Mouse (Mus musculus): Measurements from ENCODE around the gene Kcnmb4.

Gene Kcnmb4

DNA sequence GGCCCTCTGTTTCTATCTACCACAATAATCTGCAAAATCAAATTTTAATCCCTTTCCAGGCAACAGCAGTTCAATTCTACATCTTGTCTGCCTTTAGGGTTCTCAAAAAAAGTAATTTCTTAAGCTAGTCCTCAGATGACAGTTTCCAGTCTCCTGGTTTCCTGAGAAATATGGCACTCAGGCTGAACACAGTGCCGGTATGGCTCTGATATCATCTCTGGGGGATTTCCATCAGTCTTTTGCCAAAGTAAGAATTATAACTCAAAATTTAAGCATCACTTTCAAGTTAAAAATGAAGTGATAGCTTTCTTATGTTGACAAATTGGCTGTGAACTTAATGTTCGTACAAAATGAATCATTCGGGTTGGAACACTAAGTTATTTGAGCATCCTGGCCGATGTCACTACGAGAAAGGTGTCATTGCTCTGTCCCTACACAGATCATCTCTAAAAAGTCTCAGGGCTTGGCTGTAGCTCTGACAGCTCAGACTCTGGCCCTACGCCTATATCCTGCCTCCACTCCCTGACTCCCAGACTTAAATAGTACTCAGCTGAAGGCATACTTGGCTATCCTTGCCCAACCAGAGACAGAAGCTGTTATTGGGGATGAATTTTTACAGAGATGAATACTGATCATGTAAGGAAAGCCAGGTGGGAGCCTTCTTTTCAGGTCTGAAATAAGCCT lies 70.8 kb downstream of the Kcnmb4 start:
- DNase-seq (ENCODE audit: low spot score), result no peak

DNA sequence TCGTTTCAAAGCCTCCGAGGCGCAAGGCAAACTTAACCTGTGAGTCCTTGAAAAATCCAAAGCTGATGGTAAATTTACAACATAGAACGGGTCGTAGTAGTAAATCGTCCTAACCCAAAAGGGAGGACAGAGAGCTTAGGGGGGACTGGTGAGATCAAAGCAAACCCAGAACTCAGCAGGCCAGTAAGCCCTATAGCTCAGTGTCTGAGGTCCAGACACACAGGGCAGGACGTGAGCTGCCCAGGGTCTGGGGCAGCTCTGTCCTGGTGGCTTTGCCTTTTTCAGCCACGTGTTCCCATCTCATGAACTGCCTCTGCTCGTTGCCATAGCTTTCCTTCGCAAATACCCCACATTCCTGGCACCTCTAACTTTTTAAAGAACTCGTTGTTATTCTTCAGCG lies 75.7 kb downstream of the Kcnmb4 start:
- no peak for DNase-seq (ENCODE audit: low spot score)

DNA sequence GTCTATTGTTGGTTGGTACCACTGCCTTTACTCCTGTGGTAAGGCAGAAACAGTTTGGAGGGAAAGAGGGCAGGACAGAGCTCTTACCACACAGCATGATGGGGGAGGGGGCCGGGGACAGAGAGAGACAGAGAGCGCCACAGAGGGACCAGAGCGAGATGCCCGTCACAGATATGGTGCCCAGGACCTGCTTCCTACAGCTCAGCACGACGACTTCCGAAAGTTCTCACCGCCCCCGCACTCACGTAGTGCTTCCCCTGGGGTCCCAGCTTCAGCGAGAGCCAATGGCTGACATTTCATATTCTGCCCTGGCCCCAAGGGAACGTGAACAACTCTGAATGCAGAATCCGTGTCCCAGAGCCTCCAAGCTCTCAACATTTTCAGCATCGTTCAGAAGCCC lies 76.1 kb downstream of the Kcnmb4 start:
- no peak for DNase-seq (ENCODE audit: low spot score)

DNA sequence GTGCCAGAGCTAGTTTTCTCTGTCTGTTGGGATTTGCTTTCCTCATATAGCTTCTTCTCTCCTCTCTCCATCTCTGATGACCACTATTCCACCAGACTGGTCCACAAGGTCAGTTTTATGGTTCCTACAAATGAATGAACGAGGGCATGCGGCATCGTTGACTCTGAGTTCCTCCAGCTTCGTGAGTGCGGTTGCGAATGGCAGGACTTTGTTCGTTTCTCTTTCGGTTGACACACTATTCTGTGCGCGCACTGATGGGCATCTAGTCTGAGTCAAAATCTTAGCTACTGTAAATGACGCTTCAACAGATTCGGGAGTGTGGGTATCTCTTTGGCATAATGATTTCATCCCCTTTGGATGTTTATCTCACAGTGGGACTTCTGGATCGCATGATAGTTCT lies 76.7 kb downstream of the Kcnmb4 start:
- DNase-seq (ENCODE audit: low spot score), result no peak

DNA sequence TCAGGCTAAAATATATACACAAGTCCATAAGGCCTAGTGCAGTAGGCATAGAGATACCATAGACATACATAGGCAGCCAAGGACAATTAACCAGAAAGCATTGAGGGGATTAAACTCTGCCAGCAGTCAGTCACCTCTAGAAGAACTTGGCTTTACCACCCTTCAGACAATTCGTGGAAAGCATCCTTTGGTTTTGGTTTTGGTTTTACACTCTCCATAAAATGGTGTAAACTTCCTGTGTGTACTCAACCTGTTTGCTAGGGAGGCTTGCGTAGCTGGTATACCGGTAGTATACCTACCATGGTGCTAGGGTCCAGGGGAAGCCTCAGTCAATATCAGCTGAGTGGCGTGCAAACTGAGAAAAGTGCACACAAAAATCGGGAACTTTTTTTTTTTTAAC lies 77.4 kb downstream of the Kcnmb4 start:
- no peak for DNase-seq (ENCODE audit: low spot score)

DNA sequence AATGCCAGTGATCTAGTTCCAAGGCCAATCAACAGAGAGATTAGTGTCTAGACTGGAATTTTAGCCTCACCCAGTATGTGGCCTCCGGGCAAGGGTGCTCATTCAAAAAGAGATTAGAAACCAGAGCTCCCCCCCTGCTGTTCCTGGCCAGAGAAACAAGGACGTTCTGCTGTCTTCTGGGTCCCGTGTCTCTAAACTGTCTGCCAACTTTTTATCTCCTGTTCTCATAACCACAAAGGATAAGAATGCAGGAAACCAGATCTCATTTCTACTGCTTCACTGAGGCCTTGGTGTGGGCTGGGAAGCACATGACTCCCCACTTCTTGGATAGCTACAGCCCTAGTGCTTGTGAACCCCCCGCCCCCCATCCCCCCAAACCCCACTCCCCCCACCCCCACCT lies 79.1 kb downstream of the Kcnmb4 start:
- DNase-seq (ENCODE audit: low spot score), result no peak

DNA sequence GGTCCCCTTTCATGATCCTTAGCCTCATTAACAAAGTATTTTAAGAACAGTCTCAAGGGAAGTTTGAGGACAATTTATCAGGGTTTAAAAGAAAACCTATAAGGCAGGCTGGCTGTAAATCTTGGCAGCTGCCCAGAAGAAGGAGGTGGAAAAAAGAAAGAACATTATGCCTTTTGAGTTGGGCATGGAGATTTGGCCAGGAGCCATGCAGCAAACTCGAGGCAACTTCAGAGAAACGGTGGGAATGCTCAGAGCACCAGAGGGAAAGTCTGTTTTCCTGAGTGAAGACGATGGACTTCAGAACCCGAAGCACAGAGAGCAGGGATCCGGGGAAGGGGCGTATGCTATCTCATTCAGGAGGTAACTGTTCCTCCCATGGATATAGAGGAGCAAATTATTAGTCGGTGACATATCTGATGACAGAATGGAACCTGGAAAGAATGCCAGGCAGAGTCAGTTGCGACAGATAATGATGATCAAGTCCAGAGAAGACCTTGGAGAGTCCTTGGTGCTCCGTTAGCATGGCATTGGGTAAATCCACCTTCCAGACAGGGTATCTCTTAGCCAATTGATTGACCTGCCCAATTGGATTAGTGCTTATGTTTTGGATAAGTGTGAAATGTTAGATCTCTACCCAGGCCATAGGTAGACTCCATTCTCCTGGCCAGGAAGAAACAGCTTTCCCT lies 79.7 kb downstream of the Kcnmb4 start:
- DNase-seq (ENCODE audit: low spot score), result no peak

DNA sequence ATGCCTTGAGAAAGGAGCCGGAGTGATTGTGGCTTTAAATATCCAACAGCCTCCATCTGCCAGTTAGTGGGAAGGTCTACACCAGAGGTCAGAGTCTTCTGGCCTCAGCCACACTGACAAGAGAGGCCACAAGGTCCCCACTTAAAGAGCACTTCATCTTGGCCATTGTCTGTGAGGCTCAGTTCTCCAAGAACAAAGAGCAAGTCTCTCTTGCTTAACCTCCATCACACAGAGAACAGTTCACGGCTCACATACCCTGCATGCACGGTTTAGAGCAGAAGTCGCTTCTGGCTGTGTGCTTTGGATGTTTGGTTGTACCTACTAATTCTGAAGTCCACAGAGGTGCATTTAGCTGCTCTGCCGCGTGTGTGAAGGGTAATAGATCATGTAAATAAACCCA lies 84.8 kb downstream of the Kcnmb4 start:
- DNase-seq (ENCODE audit: low spot score), result no peak

DNA sequence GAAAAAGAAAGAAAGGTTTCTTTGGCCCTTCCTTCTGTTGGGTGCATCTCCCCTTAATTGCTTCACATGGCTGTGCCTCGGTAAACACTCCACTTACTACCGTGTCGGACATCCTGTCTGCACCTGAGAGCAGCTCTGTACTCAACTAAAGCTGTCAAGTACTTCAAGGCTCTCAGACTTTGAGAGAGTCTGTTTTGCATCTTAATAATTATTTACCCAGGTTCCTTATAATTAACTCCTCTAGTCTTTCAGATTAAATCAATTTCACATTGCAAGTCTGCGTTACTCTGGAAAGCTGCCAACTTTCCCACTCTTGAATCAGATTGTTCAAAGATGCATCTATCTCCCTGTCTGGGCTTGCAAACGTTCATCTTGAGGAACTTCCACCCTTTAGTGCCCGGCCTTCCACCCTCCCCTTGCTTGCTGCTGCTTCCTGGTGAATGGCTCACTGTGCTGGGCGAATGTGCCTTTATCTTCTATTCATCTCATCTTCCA lies 87.2 kb downstream of the Kcnmb4 start:
- no peak for DNase-seq (ENCODE audit: low spot score)

DNA sequence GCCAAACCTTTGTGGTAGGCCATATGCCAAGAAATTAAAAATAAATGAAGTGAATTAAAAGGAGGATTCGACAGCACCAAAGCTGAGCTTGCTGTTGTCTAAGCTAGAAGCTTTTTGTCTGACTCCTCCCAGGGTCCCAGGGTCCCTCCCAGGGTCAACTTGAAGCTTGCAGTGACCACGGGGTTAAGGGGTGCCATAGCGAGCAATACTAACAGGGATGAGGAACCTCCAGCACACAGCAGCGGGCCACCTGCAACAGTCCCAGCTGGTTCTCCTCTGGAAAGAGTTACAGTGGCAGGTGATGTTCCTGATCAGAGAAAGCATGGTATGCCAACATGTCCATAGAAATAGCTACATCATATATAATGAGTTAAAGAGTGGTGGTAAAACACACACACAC lies 89.3 kb downstream of the Kcnmb4 start:
- no peak for DNase-seq (ENCODE audit: low spot score)

DNA sequence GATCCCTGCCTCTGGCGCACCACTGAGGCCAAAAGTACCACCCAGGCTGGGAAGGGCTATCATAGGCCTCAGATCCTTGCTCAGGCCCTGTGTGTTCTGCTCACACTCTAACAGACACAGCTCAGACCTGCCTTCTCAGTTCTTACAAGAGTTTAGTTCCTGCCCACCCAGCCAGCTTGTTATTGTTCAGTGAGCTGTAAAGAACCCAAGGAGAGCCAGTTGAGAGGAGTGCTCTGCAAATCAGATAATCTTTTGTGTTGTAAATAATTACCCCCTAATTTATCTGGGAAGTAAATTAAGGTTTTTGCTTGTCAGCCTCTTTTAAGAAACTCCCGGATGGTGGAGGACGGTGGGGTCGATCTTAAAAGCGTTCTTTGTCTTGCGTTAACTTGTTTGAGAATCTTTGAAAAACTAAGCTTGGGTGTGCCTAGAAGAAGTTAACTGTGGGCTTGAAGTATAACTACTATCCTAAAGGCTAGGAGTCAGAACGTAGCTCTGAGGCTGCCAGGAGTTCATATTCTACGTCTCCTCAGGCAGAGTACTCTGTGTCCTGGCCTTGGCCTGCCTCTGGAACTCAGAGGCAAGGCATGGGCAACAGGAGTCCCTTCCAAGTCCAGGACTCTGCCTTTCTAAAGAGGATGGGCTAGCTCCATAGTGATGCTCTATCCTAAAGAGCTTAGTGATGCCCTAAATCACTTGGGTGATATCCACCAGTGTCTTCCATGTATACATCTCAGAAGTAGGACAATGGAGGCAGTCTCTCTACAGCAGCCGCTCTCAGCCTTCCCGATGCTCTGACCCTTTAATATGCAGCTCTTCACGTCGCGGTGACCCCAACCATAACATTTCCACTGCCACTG lies 90.6 kb downstream of the Kcnmb4 start:
- no peak for DNase-seq (ENCODE audit: low spot score)

DNA sequence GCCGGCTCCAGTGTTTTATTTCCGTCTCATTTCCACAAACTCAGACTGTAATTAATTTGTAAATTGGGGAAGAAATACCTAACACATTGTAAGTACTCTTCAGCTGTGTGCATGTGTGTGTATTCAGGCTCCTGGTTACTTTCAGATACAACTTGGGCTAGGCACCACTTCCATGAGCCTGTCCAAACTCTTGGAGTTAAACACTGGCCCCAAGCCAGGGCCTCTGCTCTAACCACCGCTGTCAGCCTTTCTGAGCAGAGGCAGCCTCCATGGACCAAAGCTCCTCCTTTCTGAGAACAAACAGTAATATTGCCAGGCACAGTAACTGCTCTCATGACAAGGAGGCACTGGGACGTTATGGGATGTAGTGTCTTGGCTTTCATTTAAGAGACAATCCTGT lies 96.8 kb downstream of the Kcnmb4 start:
- DNase-seq (ENCODE audit: low spot score), result no peak

DNA sequence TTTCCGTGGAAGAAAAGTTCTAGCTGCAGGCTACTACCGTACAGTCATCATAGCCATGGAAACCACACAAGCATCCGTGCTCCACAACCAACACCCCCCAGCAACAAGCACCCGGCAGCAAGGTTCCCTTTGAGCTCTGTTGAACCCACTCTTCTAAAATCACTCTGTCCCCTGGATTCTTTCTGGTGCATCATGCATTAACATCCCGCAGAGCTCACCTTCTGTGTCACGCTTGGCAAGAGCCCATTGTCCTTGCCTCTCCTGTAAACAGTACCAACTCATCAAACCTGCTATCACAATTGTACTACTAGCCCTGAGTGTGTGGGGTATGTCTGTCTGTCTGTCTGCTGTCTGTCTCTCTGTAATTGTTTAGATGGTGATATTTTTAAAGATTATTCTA lies 99.6 kb downstream of the Kcnmb4 start:
- DNase-seq (ENCODE audit: low spot score), result no peak

DNA sequence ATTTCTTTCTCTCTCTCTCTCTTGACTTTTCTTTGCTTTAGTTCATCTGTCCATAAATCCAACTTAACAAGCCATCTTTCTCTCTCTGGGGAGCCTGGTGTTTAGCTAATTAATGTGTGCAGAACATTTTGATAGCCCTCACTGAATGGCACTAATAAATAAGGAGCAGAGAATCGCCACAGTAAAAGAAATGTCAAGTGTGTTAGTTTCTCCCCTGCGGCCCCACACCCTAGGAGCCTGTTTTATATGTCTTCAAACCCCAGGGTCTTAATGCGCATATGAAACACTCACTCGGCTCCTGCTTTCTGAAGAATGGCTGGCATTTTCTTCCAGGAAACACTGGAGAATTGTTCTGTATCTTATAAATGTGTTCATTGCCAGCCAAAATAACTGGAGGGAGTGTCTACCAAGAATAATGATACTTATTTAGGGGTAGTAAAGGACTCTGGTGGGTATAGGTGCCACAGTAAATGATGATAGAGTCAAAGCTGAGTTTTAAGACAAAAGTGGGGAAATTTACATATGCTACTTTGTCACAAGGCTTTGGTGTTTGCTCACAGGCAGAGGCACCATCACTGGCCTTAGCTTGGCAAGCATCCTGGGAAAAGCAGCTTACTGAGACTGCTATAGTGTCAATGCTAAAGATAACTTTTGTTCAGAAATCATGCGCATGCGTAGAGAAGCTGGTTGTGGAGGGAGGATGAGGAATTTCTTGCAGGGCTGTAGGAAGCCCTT lies 102.5 kb downstream of the Kcnmb4 start:
- DNase-seq (ENCODE audit: low spot score), result no peak

Measured in ovary, postnatal 14 days (tissue).